Mouse (Mus musculus) adrenal gland, postnatal 4 days (tissue): ENCODE measurements at regions not wholly inside any gene's neighbourhood (a gene's known extent, or its start where the extent isn't known, plus 50 kb on each side); places are given as distances from the start of the nearest gene placed in this dataset.

Experiments
- DNase-seq, 2 experiments: peaks; one replicate each; pipeline ENCODE4 v3.0.0; 2021 to 2022; ENCODE audit warnings: low spot score in 2 of 2, mixed read lengths in 2 of 2

GRCm38 (mm10) chr13:37525097-37525726 lies 180.2 kb downstream of the Ly86 start:
- DNase-seq: no peak

- no peak for DNase-seq
Measured at GRCm38 (mm10) chr13:37526102-37526501, 181.1 kb downstream of the Ly86 start.

GRCm38 (mm10) chr13:37528380-37528779 lies 183.4 kb downstream of the Ly86 start:
- DNase-seq: no peak

- DNase-seq: no peak
Measured at GRCm38 (mm10) chr13:37528876-37529275, 183.9 kb downstream of the Ly86 start.

- DNase-seq: no peak
Measured at GRCm38 (mm10) chr13:37531512-37532183, 186.6 kb downstream of the Ly86 start.

- DNase-seq: no peak
Measured at GRCm38 (mm10) chr13:37532596-37533170, 187.7 kb downstream of the Ly86 start.

GRCm38 (mm10) chr13:37533851-37534250 lies 188.8 kb downstream of the Ly86 start:
- DNase-seq: no peak

GRCm38 (mm10) chr13:37537330-37537729 lies 192.3 kb downstream of the Ly86 start:
- DNase-seq: no peak

GRCm38 (mm10) chr13:37537793-37538192 lies 192.8 kb downstream of the Ly86 start:
- no peak for DNase-seq

- no peak for DNase-seq
Measured at GRCm38 (mm10) chr13:37540980-37541531, 196.0 kb downstream of the Ly86 start.

- no peak for DNase-seq
Measured at GRCm38 (mm10) chr13:37541674-37542073, 196.7 kb downstream of the Ly86 start.

- no peak for DNase-seq
Measured at GRCm38 (mm10) chr13:37542744-37543196, 197.8 kb downstream of the Ly86 start.

GRCm38 (mm10) chr13:37543788-37544187 lies 198.8 kb downstream of the Ly86 start:
- no peak for DNase-seq

GRCm38 (mm10) chr13:37544696-37545095 lies 199.7 kb downstream of the Ly86 start:
- DNase-seq: no peak

GRCm38 (mm10) chr13:37546556-37546955 lies 201.5 kb downstream of the Ly86 start:
- DNase-seq: no peak

GRCm38 (mm10) chr13:37550584-37550983 lies 205.6 kb downstream of the Ly86 start:
- no peak for DNase-seq

GRCm38 (mm10) chr13:37553392-37553791 lies 208.4 kb downstream of the Ly86 start:
- DNase-seq: no peak

- DNase-seq: no peak
Measured at GRCm38 (mm10) chr13:37557183-37557582, 212.2 kb downstream of the Ly86 start.

- DNase-seq: no peak
Measured at GRCm38 (mm10) chr13:37557766-37558165, 212.8 kb downstream of the Ly86 start.

GRCm38 (mm10) chr13:37559056-37559455 lies 214.0 kb downstream of the Ly86 start:
- no peak for DNase-seq

GRCm38 (mm10) chr13:37559706-37560313 lies 214.8 kb downstream of the Ly86 start:
- DNase-seq: no peak

- DNase-seq: no peak
Measured at GRCm38 (mm10) chr13:37560387-37560786, 215.4 kb downstream of the Ly86 start.
